Mouse (Mus musculus): Measurements from ENCODE around the gene Lrrc61. TPM values are rescaled to one million over a fixed set of nuclear protein-coding genes. Genes with fewer than 3 reads are reported as not detected.

Lrrc61 gene
- polyA plus RNA-seq, 1 experiment from 2014 or later = 8.6 TPM

DNA sequence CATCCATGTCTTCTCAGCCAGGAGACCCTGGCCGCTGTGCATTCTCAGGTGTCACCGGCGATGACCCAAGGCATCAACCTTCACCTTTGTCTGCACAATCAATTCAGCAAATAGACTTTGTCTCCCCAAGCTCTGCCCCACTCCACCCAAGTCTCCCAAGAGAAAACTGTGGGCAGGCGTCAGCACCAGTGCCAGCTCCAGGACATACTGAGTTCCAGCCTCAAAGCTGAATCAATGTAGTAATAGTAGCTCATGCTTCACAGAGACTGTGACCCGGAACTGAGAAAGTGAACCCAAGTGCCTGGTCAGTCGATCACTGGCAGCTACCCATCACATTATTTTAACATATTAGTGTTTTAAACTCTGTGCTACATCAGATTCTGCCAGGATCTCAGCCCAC, 6.3 kb upstream of the Lrrc61 start:
- no peaks in the 10 kb centered on the region for H3K9me3 ChIP-seq (replicated peaks)
- no peak for ATAC-seq (ENCODE audit: insufficient number of reproducible peaks, low FRiP score)
- H3K4me2 ChIP-seq = no peak overlapping the region
- H3K4me3 ChIP-seq = no peak overlapping the region
- H3K4me1 ChIP-seq (replicated peaks) = no peaks in the 10 kb centered on the region
- H3K36me3 ChIP-seq = no peaks in the 10 kb centered on the region
- 82% methylated on average over 6 of the region's 6 CpGs for WGBS
- H3K27me3 ChIP-seq (replicated peaks) = no peaks in the 10 kb centered on the region
- H3K9ac ChIP-seq = no peak overlapping the region
- H3K27ac ChIP-seq (ENCODE audit: poor library complexity, severe bottlenecking) = no peak overlapping the region

DNA sequence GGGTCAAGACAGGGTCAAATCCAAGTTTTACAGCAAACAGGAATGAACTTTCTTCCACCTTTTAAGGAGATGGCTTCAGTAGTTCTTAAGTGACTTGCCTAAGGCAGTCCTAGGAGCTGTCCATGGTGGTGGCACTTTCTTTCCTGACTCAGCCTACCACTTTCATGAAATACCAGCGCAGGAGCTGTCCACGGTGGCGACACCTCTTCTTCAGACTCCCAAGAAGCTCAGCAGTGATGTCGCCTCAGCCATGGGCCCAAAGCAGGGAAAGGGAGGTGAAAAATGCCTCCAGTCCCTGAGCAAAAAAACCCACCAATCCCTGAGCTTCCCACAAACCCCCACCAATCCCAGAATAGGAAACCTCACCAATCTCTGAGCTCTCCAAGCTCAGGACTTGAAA, 1.7 kb upstream of the Lrrc61 start:
- Histone ChIP-seq H3K4me3 (no peak overlapping the region), H3K4me1 (replicated peaks) (peaks cover 13% of the 10 kb centered on the region), H3K27ac (ENCODE audit: poor library complexity, severe bottlenecking) (no peak overlapping the region), H3K27me3 (replicated peaks) (no peaks in the 10 kb centered on the region), H3K4me2 (no peak overlapping the region), H3K9ac (no peak overlapping the region), H3K36me3 (peaks cover 7% of the 10 kb centered on the region), H3K9me3 (replicated peaks) (no peaks in the 10 kb centered on the region)
- no peak for ATAC-seq (ENCODE audit: insufficient number of reproducible peaks, low FRiP score)
- WGBS = 43% methylated on average over 4 of the region's 4 CpGs

DNA sequence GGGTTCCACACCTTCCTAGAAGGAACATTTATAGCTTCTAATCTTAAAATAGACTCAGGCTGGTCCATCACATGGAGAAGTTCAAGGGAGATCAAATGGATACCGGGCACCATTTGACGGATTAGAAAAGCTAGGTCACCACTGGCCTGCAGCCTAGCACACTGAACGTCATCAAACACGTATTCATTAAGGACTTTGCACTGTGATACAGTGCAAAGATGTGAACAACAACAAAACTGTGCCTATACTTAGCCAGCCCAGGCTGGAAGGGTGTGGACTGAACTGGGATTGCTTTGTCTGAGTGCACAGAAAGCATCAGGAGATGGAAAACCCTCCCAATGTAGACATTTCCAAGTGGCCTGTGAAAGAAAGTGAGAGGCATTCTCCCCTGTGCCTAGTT, 777 bp upstream of the Lrrc61 start:
- Histone ChIP-seq H3K27me3 (replicated peaks) (no peaks in the 10 kb centered on the region), H3K27ac (ENCODE audit: poor library complexity, severe bottlenecking) (peak overlapping the region; percentile 97), H3K36me3 (peaks cover 12% of the 10 kb centered on the region), H3K9ac (peak overlapping the region; percentile 70; the same call in 1 of the 2 replicates), H3K9me3 (replicated peaks) (no peaks in the 10 kb centered on the region), H3K4me1 (replicated peaks) (peaks cover 13% of the 10 kb centered on the region), H3K4me3 (peak overlapping the region; percentile 60), H3K4me2 (peak overlapping the region; percentile 73)
- ATAC-seq (ENCODE audit: insufficient number of reproducible peaks, low FRiP score) = peak; percentile 3; the same call in 1 of the 2 replicates
- 79% methylated on average over 4 of the region's 4 CpGs for WGBS

DNA sequence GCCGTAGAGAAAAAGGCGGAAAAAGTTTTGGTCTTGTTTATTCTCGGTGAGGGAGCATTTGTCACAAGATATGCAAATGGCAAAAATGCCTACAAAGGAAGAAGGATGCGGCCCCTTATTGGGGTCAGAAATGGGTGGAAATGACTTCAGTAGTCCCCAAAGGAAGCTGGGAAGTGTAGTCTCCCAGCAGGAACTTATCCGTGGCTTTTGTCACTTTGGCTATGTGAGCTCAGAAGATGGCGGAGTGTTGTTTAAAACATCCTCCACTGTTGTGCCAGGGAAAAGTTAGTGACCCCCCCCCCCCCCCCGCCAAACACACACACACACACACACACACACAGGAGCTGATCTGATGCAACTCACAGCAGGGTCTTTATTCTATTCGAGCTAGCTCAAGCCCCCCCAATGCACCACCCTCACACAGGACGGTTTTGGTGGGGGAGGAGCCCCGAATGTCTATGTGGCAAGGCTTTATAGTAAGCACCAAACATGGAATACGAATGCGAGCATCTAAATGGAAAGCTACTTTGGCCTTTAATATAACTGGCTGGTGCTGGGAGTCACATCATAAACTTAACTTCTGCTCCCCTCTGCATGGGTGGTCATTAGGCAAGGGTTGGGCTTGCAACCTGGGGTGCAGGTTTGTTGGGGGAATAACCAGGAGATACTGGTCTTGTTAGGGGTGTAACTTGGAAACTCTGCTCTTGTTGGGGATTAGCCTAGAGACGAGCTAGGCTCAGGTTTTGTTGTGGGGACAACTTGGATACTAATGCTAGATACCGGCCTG, 701 bp downstream of the Lrrc61 start:
- H3K27ac ChIP-seq (ENCODE audit: poor library complexity, severe bottlenecking) = peak overlapping the region; percentile 97
- H3K4me1 ChIP-seq (replicated peaks) = peaks cover 13% of the 10 kb centered on the region
- H3K4me2 ChIP-seq = peak overlapping the region; percentile 73
- peak; percentile 76 for ATAC-seq (ENCODE audit: insufficient number of reproducible peaks, low FRiP score)
- H3K36me3 ChIP-seq = peaks cover 19% of the 10 kb centered on the region
- no peaks in the 10 kb centered on the region for H3K9me3 ChIP-seq (replicated peaks)
- no peaks in the 10 kb centered on the region for H3K27me3 ChIP-seq (replicated peaks)
- peak overlapping the region; percentile 60 for H3K4me3 ChIP-seq
- 36% methylated on average over 13 of the region's 14 CpGs for WGBS
- peak overlapping the region; percentile 70 for H3K9ac ChIP-seq

DNA sequence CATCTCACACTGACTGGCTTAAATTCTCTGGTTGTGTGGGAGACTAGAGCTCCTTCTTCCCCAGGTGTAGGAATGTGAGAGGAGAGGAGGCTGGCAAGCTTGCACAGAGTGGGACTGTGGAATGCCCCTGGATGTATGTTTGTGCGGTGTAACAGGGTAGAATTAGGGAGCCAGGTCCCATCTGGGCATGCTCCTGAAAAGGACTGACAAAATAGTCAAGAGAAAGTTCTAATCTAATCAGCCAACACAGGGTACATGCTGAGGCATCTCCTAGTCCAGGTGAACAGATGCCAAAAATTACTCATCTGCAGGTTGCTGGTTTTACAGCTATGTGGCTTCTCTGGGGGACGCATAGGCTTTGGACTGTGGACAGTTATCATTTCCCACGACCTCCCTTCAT, 1.4 kb downstream of the Lrrc61 start:
- Histone ChIP-seq H3K36me3 (peaks cover 19% of the 10 kb centered on the region), H3K27me3 (replicated peaks) (no peaks in the 10 kb centered on the region), H3K9ac (no peak overlapping the region), H3K4me2 (no peak overlapping the region), H3K27ac (ENCODE audit: poor library complexity, severe bottlenecking) (0 out of 2 replicates have a peak overlapping the region, but pooled peaks have one; percentile 97), H3K4me1 (replicated peaks) (peaks cover 13% of the 10 kb centered on the region), H3K4me3 (no peak overlapping the region), H3K9me3 (replicated peaks) (no peaks in the 10 kb centered on the region)
- no peak for ATAC-seq (ENCODE audit: insufficient number of reproducible peaks, low FRiP score)
- 80% methylated on average over 3 of the region's 3 CpGs for WGBS

DNA sequence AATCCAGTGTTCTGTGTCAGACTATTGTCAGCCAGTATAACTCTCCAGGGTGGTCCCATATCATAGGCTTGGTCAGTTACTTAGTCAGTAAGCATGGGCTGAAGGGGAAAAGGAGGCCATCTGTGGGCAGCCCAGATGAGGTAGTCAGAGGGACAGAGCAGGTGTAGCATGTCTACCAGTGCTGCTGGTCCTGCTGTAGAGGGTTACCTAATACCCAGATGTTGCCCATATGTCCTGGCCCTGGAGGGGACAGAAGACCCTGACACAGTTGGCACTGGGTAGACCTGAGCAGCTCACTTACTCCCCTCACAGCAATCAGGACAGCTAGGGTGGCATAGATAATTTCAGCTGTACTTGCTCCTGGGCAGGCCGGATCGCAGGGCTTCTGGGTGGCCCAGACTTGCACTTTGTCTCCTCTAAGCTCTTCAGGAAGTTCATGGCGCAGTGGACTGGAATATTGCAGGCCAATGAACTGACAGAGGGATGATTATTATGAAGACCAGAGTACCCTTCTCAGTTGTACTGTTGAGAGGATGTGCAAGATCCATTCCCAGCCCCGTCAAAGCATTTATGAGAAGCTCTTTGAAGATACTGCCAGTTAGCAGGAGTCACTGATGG, 11.2 kb downstream of the Lrrc61 start:
- H3K36me3 ChIP-seq = peaks cover 17% of the 10 kb centered on the region
- H3K27ac ChIP-seq (ENCODE audit: poor library complexity, severe bottlenecking) = peak overlapping the region; percentile 45

DNA sequence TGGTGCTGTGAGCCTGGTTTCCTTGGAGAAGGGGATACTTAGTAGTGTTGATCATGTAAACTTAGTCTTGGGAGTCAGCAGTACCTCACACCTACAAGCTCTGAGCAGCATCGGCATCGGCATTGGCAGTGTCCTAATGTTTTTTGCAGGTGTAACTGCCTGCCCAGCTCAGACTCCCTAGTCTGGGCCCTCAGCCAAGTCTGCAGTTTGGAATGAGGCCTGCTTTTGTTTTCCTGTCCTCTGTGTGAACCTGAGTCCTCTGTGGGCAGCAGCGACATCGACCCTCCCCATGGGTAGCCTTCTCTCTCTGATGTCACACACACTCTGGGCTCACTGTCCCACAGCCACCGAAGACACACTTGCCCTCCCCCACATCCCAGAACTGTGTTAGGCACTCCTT, 11.7 kb downstream of the Lrrc61 start:
- Histone ChIP-seq H3K4me2 (no peak overlapping the region), H3K27ac (ENCODE audit: poor library complexity, severe bottlenecking) (peak overlapping the region; percentile 72), H3K36me3 (peaks cover 17% of the 10 kb centered on the region), H3K9ac (no peak overlapping the region), H3K27me3 (replicated peaks) (no peaks in the 10 kb centered on the region), H3K4me3 (no peak overlapping the region), H3K9me3 (replicated peaks) (no peaks in the 10 kb centered on the region), H3K4me1 (replicated peaks) (peaks cover 41% of the 10 kb centered on the region)
- WGBS = 20% methylated on average over 5 of the region's 5 CpGs
- peak; percentile 56; the same call in 1 of the 2 replicates for ATAC-seq (ENCODE audit: insufficient number of reproducible peaks, low FRiP score)

More for the DNA sequence above, 11.2 kb downstream of the Lrrc61 start:
- WGBS = 84% methylated on average over 4 of the region's 4 CpGs
- no peak for ATAC-seq (ENCODE audit: insufficient number of reproducible peaks, low FRiP score)
- H3K9ac ChIP-seq = no peak overlapping the region
- H3K4me2 ChIP-seq = no peak overlapping the region
- no peaks in the 10 kb centered on the region for H3K27me3 ChIP-seq (replicated peaks)
- no peak overlapping the region for H3K4me3 ChIP-seq
- peaks cover 41% of the 10 kb centered on the region for H3K4me1 ChIP-seq (replicated peaks)
- H3K9me3 ChIP-seq (replicated peaks) = no peaks in the 10 kb centered on the region

DNA sequence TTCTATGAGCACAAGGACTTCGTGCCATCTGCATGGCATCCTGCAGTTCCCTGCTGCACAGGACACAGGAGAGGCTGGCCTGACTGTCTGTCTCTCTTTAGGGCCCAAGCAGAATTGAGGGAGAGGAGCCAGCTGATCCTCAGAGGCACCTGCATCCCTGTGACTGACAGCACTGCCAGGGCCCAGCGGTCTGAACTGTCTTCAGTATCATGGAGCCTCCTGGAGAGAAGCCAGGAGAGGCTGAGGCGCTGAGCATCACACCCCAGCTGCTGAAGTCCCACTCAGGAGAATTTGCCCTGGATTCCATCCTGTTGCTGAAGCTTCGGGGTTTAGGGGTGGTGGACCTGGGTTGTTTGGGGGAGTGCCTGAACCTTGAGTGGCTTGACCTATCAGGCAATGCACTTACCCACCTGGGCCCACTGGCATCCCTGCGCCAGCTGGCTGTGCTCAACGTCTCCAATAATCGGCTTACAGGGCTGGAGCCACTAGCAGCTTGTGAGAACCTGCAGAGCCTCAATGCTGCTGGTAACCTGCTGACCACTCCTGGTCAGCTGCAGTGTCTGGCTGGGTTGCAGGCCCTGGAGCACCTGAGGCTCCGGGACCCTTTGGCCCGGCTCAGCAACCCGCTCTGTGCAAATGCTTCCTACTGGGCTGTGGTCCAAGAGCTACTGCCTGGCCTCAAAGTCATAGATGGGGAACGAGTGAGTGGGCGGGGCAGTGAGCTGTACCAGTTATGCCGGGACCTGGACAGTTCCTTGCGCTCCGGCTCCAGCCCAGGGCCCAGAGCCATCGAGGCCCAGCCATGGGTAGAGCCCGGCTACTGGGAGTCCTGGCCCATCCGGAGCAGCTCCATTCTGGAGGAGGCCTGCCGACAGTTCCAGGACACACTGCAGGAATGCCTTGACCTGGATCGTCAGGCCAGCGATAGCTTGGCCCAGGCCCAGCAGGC, 13.7 kb downstream of the Lrrc61 start:
- Histone ChIP-seq H3K27ac (ENCODE audit: poor library complexity, severe bottlenecking) (peak overlapping the region; percentile 45), H3K9me3 (replicated peaks) (no peaks in the 10 kb centered on the region), H3K36me3 (peaks cover 16% of the 10 kb centered on the region), H3K4me2 (peak overlapping the region; percentile 28), H3K9ac (no peak overlapping the region), H3K4me1 (replicated peaks) (peaks cover 60% of the 10 kb centered on the region), H3K27me3 (replicated peaks) (no peaks in the 10 kb centered on the region), H3K4me3 (no peak overlapping the region)
- 44% methylated on average over 21 of the region's 21 CpGs for WGBS
- peak; percentile 67 for ATAC-seq (ENCODE audit: insufficient number of reproducible peaks, low FRiP score)

DNA sequence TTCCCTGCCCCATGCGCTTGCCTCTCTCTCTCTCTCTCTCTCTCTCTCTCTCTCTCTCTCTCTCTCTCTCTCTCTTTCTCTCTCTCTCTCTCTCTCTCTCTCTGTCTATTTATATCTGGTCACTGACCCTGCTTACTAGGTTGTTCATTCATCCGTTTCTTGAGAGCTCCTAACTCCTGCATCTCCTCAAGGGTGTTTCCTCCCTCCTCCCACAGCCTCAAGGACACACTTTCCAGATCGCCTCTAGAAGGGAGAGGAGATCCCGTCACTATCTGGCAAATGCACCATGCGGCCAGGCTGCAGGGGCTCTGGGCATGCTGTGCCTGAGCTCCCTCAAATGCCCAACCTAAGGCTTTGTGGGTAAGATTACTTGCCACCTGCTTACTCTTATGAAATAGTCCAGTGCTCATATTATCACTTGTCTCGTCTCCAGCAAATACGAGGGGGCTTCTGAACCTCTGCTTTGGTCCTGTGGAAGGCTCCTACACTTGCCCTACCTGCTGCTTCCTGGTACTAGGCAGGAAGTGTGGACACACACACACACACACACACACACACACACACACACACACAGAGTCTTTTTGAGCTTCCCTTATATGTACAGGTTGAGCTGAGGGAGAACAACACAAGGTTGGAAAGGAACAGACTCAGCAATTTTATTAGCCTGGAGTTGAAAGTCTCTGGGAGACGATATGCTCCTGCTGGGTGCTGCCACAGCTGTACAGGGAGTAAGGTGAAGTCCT, 14.6 kb downstream of the Lrrc61 start:
- no peak for ATAC-seq (ENCODE audit: insufficient number of reproducible peaks, low FRiP score)
- H3K9me3 ChIP-seq (replicated peaks) = no peaks in the 10 kb centered on the region
- H3K27me3 ChIP-seq (replicated peaks) = no peaks in the 10 kb centered on the region
- peak overlapping the region; percentile 28 for H3K4me2 ChIP-seq
- 52% methylated on average over 8 of the region's 8 CpGs for WGBS
- H3K36me3 ChIP-seq = peaks cover 12% of the 10 kb centered on the region
- H3K9ac ChIP-seq = no peak overlapping the region
- H3K27ac ChIP-seq (ENCODE audit: poor library complexity, severe bottlenecking) = peak overlapping the region; percentile 45
- H3K4me1 ChIP-seq (replicated peaks) = peaks cover 67% of the 10 kb centered on the region
- no peak overlapping the region for H3K4me3 ChIP-seq

DNA sequence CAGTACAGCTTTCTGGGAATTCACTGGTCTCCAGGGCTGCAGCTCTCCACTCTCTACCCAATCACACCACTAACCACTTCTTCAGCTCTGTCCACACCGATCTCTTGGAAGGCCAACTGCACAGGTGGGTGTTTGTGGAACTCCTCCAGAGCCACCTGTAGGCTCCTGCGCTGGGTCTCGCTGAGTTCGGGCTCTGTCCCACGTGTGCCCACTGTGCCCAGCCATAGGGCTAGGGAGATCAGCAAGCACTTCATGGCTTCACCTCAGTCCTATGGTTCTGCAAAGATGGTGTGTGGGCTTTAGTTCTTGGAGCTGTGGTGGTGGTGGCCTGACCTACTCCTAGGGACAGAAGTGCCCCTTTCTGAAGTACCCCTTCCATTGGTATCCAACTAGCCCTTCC, 17.4 kb downstream of the Lrrc61 start:
- WGBS = 90% methylated on average over 5 of the region's 5 CpGs
- Histone ChIP-seq H3K27me3 (replicated peaks) (no peaks in the 10 kb centered on the region), H3K4me3 (no peak overlapping the region), H3K36me3 (no peaks in the 10 kb centered on the region), H3K27ac (ENCODE audit: poor library complexity, severe bottlenecking) (peak overlapping the region; percentile 57), H3K4me1 (replicated peaks) (peaks cover 51% of the 10 kb centered on the region), H3K9me3 (replicated peaks) (no peaks in the 10 kb centered on the region), H3K4me2 (peak overlapping the region; percentile 14; the same call in 1 of the 2 replicates), H3K9ac (no peak overlapping the region)
- ATAC-seq (ENCODE audit: insufficient number of reproducible peaks, low FRiP score) = no peak

Data from heart, embryonic 12.5 days (tissue).